Mouse (Mus musculus) forebrain, postnatal 0 days (tissue): ENCODE data around the gene Ccdc160. TPM values are rescaled to one million over a fixed set of nuclear protein-coding genes. Genes with fewer than 3 reads are reported as not detected.

ENCODE experiments used
- ATAC-seq: fragments of 200-750 bp; cut with Nextera tagmentation; 2 replicates; pipeline ENCODE4 v1.8.0; 2017; ENCODE audit warnings: mild to moderate bottlenecking, moderate library complexity
- DNase-seq: peaks from one replicate; pipeline ENCODE4 v3.0.0-alpha.2; 2015
- H3K27ac ChIP-seq: fragments of 300-500 bp; sonication (generic); 2 replicates; pipeline ENCODE4 v1.5.1; 2014; ENCODE audit warnings: low read depth, mild to moderate bottlenecking, antibody characterized with exemption, low read length, moderate library complexity, mixed read lengths
- H3K27me3 ChIP-seq: fragments of 300-500 bp; sonication (generic); 2 replicates; pipeline ENCODE4 v1.6.1; 2014; ENCODE audit warnings: mild to moderate bottlenecking, low read length, mixed read lengths; ENCODE audit not compliant: insufficient read depth
- H3K36me3 ChIP-seq: fragments of 300-500 bp; sonication (generic); 2 replicates; pipeline ENCODE4 v1.6.1; 2014; ENCODE audit warnings: mild to moderate bottlenecking, moderate library complexity; ENCODE audit not compliant: insufficient read depth
- H3K4me1 ChIP-seq: fragments of 300-500 bp; sonication (generic); 2 replicates; pipeline ENCODE4 v1.6.1; 2014; ENCODE audit warnings: antibody characterized with exemption; ENCODE audit not compliant: insufficient read depth
- H3K4me2 ChIP-seq: fragments of 300-500 bp; sonication (generic); 2 replicates; pipeline ENCODE4 v1.6.1; 2014; ENCODE audit warnings: low read depth, mild to moderate bottlenecking, moderate library complexity
- H3K4me3 ChIP-seq: fragments of 300-500 bp; sonication (generic); 2 replicates; pipeline ENCODE4 v1.5.1; 2014; ENCODE audit warnings: low read depth, low read length, mixed read lengths
- H3K9ac ChIP-seq: fragments of 300-500 bp; sonication (generic); 2 replicates; pipeline ENCODE4 v1.6.1; 2014; ENCODE audit warnings: mild to moderate bottlenecking
- H3K9me3 ChIP-seq: fragments of 300-500 bp; sonication (generic); 2 replicates; pipeline ENCODE4 v1.6.1; 2016; ENCODE audit warnings: low read length
- CTCF ChIP-seq: sonication (generic); IDR thresholded peaks from 2 replicates; pipeline ENCODE4 v1.5.1; 2016; ENCODE audit warnings: antibody characterized with exemption, control low read depth, low read depth
- WGBS: fragments of 180-500 bp; shearing (Covaris S2); extraction: QIAGEN DNeasy Blood & Tissue Kit; methylation state at CpG from one replicate; pipeline ENCODE4 v1.1.7; 2014; 5-methylcytosine and 5-hydroxymethylcytosine counted together
- microRNA counts: library from miRNA; unstranded; fragments of <30 nt; microRNA quantifications from one replicate; lab custom pipeline; 2015
- microRNA-seq, 2 experiments: library from miRNA; unstranded; fragments of <30 nt; microRNA quantifications; one replicate each; pipeline ENCODE4; 2016
- polyA plus RNA-seq: library from polyadenylated mRNA; unstranded; fragments of >200 nt; fragmentation: Nextera tagmentation; extraction: Ambion mirVana; gene quantifications from 2 replicates; pipeline ENCODE4 v1.2.1, GENCODE M21; 2015
- total RNA-seq: library from RNA; depleted of rRNA; stranded (reverse); fragments of >200 nt; gene quantifications from 2 replicates; pipeline ENCODE4 v1.2.3, GENCODE M21; 2014; rRNA removed

Ccdc160 gene
- total and polyA plus RNA-seq, 2 experiments from 2014 or later = 3.2 to 3.3 TPM

DNA sequence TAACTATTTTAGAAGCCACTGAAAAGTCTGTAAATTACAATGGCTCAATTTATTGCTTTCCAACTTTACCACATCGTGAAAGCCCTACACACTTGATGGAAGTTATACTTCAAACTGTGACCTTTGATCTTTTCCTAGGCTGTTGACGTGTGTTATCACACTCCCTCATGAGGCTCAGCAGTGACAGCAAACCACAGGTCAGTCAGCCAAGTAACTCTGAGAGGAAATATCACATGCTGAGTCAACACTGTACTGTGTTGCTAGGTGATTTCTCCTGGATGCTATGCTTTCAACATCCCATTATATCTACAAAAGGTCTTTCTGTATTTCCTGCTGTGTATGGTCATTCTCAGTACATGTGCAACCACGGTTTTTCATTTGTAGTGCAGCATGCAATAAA is 28.3 kb downstream of the Ccdc160 start:
- Histone ChIP-seq H3K27ac (no peak overlapping the region), H3K9ac (no peak overlapping the region), H3K4me1 (no peaks in the 10 kb centered on the region), H3K9me3 (no peaks in the 10 kb centered on the region), H3K4me2 (no peak overlapping the region), H3K27me3 (no peaks in the 10 kb centered on the region), H3K4me3 (no peak overlapping the region), H3K36me3 (no peaks in the 10 kb centered on the region)
- no peak for TF ChIP-seq CTCF
- ATAC-seq (no peak), DNase-seq (no peak)
- 60% methylated on average over 3 of the region's 3 CpGs for WGBS

MicroRNAs encoded within 50 kb of the gene (microRNA counts, 519-probe panel; counts per million panel counts)
- microRNA mmu-miR-106a+mmu-miR-17 (lab: Ali Mortazavi, UCI) (6,745 counts per million, percentile 89 among the panel's probes with 10 or more counts), microRNA mmu-miR-18b (lab: Ali Mortazavi, UCI) (not detected), microRNA mmu-miR-363 (lab: Ali Mortazavi, UCI) (not detected)

Small RNA genes within 50 kb of the gene (microRNA-seq; reads per million reads assigned to microRNA genes)
- 37.5 to 41.6 reads per million in 2 experiments for gene Mir106a
- gene Mir18b = 10.4 to 15.5 reads per million in 2 experiments
- gene Mir19b-2 = 2.4 to 3.9 reads per million in 2 experiments
- gene Mir20b = 35.8 to 44.8 reads per million in 2 experiments
- gene Mir363 = 109 to 137 reads per million in 2 experiments
- 35.9 to 39.2 reads per million in 2 experiments for gene Mir92-2

Other genes with a start within 250 kb of the Ccdc160 start
- 11.8 and 30.3 TPM in 2 replicates for gene Gpc3, start 177.2 kb upstream of the Ccdc160 start, total RNA-seq
- gene Gpc3, start 177.2 kb upstream of the Ccdc160 start, polyA plus RNA-seq = 48.6 and 58.8 TPM in 2 replicates
- 48.7 and 54.6 TPM in 2 replicates for gene Phf6, start 121.1 kb downstream of the Ccdc160 start, total RNA-seq
- gene Phf6, start 121.1 kb downstream of the Ccdc160 start, polyA plus RNA-seq = 38.3 and 43.7 TPM in 2 replicates
- 59.0 and 66.2 TPM in 2 replicates for gene Hprt, start 196.9 kb downstream of the Ccdc160 start, total RNA-seq
- 162 and 177 TPM in 2 replicates for gene Hprt, start 196.9 kb downstream of the Ccdc160 start, polyA plus RNA-seq